Mouse (Mus musculus) layer of hippocampus, adult 11-12 months (tissue): Measurements from ENCODE around the gene Eif2ak2.

Source experiments
- DNase-seq: peaks from one replicate; pipeline ENCODE4 v3.0.0; 2022; ENCODE audit warnings: low spot score

The Eif2ak2 gene

DNA sequence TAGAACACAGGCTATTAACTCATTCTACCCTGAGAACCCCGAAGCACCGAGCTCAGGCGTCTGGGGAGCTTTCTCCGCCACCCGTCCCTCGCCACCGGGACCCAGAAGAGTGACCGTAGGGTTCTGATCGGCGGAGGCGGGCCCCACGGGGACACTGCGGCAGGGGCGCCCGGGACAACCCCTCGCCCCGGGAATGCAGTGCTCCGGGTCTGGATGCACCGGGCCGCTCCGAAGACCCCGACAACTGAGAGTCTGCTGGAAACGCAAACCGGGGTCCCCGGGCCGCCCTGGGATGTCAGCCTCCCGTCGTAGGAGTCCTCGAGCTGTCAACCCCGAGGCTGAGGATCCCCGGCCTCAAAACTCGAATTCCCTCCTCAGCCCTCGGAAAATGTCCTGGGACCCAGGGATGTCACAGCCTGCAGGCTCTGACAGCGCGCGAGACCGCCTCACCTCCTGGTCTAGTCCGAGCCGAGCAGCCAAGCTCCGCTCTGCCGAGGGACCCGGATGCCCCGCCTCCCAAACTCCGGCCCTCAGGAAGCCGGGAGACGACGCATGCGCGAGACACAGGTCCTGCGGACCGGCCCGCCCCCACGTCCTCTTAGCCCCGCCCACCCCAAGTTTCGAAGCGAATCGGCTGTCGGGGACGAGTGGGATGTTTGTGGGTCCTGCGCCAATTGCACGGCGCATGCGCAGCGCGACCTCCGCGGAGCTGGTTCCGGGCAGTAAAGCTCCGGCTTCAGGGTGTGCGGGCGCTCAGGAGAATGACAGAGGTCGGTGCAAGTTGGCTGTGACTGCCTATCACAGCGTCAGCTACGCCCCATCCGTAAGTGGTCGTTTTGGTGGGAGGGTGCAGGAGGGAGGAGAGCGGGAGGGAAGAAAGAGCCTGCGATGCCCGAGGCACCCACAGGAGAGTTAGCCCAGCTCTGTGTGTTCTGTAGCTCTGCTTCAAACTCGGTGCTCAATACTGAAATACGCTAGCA lies 47.2 kb downstream of the Eif2ak2 start, which contains the start of the genes Heatr5b and Gpatch11:
TSS of gene Heatr5b (minus strand) at position 509 of the 980 bp plus-strand sequence.
TSS of gene Gpatch11 (plus strand) at position 712 of the 980 bp plus-strand sequence.
- DNase-seq = peak; percentile 98

DNA sequence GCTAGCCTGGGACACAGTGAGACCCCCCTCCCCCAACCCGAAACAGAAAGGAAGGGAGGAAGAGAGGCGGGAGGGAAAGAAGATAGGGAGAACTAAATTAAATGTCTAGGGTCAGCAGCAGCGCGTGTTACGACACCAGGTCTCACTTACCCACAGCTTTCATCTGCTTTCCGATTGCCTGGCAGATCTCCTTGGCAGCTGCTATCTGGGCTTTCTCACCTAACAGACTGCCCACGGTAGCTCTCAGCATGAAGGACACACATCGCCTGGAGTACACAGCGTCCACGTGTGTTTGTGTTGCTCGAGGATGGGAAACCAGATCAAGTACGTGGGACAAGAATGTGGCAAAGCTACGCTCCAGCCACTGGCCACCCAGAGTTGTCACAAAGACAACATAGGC lies 58.0 kb downstream of the Eif2ak2 start:
- no peak for DNase-seq

DNA sequence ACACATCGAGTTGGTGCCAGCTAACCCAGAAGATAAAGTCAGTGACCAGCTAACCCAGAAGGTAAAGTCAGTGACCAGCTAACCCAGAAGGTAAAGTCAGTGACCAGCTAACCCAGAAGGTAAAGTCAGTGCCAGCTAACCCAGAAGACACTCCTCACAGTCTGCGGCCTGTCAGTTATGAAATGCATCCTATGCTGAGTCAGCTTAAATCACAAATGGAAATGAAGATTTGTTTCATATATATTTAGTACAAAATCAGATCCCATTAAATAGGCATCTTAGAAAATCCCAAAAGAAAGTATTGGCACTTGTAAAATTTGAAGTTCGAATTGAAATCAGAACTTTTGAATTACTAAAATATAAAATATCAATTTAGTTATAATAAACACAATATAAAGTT lies 72.8 kb downstream of the Eif2ak2 start:
- no peak for DNase-seq

DNA sequence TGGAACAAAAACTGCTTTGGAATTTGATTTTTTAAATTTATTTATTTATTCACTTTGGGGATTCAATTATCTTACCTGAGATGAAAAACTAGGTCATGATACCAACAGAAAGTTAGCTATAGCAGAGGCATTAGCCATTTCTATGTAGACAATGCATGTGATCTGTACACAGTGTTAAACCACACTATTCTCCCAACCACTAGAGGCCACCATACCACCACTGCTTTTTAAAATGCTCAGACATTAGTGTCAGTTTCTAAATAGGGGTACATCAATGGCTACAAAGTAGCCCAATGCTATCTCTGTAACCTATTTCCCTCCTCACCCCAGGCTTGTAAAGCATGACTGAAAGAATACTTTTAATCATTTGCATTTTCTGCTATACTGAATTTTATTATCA lies 73.4 kb downstream of the Eif2ak2 start:
- DNase-seq = no peak
